Mouse (Mus musculus) cortical plate, adult 2 months (tissue): ENCODE measurements around the gene Rccd1.

Experiments
- CTCF ChIP-seq: fragments of 200-500 bp; IDR thresholded peaks from 2 replicates; pipeline ENCODE4 v1.5.1; 2011; ENCODE audit warnings: mild to moderate bottlenecking, control low read depth, low read length; ENCODE audit not compliant: insufficient read depth; ENCODE audit errors: extremely low read depth
- POLR2A ChIP-seq: fragments of 200-500 bp; IDR thresholded peaks from 2 replicates; pipeline ENCODE4 v1.6.1; 2011; ENCODE audit warnings: mild to moderate bottlenecking, low read length, control low read depth; ENCODE audit not compliant: insufficient read depth; ENCODE audit errors: extremely low read depth

GRCm38 (mm10) chr7:80280998-80281397, 43.3 kb downstream of the Rccd1 start:
- TF ChIP-seq CTCF (no peak), POLR2A (no peak)
